Mouse (Mus musculus) liver, embryonic 14.5 days (tissue): ENCODE data around the gene Cmah. TPM values are rescaled to one million over a fixed set of nuclear protein-coding genes. Genes with fewer than 3 reads are reported as not detected.
A peak's percentile ranks its signal among the peaks of the same experiment; 100 is the strongest.

ENCODE experiments used
- ATAC-seq: fragments of 200-750 bp; cut with Nextera tagmentation; 2 replicates; pipeline ENCODE4 v1.8.0; 2017; ENCODE audit warnings: moderate number of reproducible peaks, mild to moderate bottlenecking, moderate library complexity; ENCODE audit not compliant: insufficient read depth
- DNase-seq, 3 experiments: peaks; one replicate each; pipeline ENCODE4 v3.0.0-alpha.2; 2012 to 2013; ENCODE audit warnings: low read depth in 3 of 3, low spot score in 3 of 3
- H3K27ac ChIP-seq: fragments of 300-500 bp; sonication (generic); 2 replicates; pipeline ENCODE4 v1.5.1; 2014; ENCODE audit warnings: moderate library complexity, mild to moderate bottlenecking, control low read depth, inconsistent platforms
- H3K27me3 ChIP-seq: fragments of 300-500 bp; sonication (generic); 2 replicates; pipeline ENCODE4 v1.6.1; 2014; ENCODE audit warnings: mild to moderate bottlenecking, low read length, moderate library complexity; ENCODE audit not compliant: control insufficient read depth, insufficient read depth
- H3K36me3 ChIP-seq: fragments of 300-500 bp; sonication (generic); replicated peaks from 2 replicates; pipeline ENCODE4 v1.6.1; 2014; ENCODE audit warnings: low read depth; ENCODE audit not compliant: control insufficient read depth, insufficient read depth
- H3K4me1 ChIP-seq, 2 experiments: fragments of 200-500 bp in 1 of 2; fragments of 300-500 bp in 1 of 2; sonication (generic) in 1 of 2; replicated peaks; 2 replicates each; pipeline ENCODE4 v1.6.1; 2012 to 2014; ENCODE audit warnings: antibody characterized with exemption in 1 of 2, inconsistent platforms in 1 of 2, low read length in 1 of 2; ENCODE audit not compliant: control insufficient read depth in 2 of 2, insufficient read depth in 2 of 2
- H3K4me2 ChIP-seq: fragments of 300-500 bp; sonication (generic); 2 replicates; pipeline ENCODE4 v1.6.1; 2014; ENCODE audit warnings: low read depth, mild to moderate bottlenecking, control low read depth, moderate library complexity
- H3K4me3 ChIP-seq, 2 experiments: fragments of 200-500 bp in 1 of 2; fragments of 300-500 bp in 1 of 2; sonication (generic) in 1 of 2; 2 replicates each; pipeline ENCODE4 v1.5.1; 2012 to 2014; ENCODE audit warnings: low read depth in 2 of 2, low read length in 2 of 2, mild to moderate bottlenecking in 2 of 2, control low read depth in 1 of 2, inconsistent platforms in 1 of 2, moderate library complexity in 1 of 2; ENCODE audit not compliant: insufficient read depth in 1 of 2
- H3K9ac ChIP-seq: fragments of 300-500 bp; sonication (generic); replicated peaks from 2 replicates; pipeline ENCODE4 v1.6.1; 2014; ENCODE audit warnings: mild to moderate bottlenecking, control low read depth, moderate library complexity
- H3K9me3 ChIP-seq: fragments of 300-500 bp; sonication (generic); 2 replicates; pipeline ENCODE4 v1.6.1; 2016; ENCODE audit warnings: low read length, mixed read lengths; ENCODE audit not compliant: control insufficient read depth
- CTCF ChIP-seq: IDR thresholded peaks from 2 replicates; pipeline ENCODE4 v1.5.1; 2016; ENCODE audit warnings: antibody characterized with exemption, low read depth, control low read depth
- EP300 ChIP-seq: IDR thresholded peaks from 2 replicates; pipeline ENCODE4 v1.6.1; 2016; ENCODE audit warnings: antibody characterized with exemption, low read depth
- WGBS: fragments of 180-500 bp; shearing (Covaris S2); extraction: QIAGEN DNeasy Blood & Tissue Kit; methylation state at CpG from one replicate; pipeline ENCODE4 v1.1.7; 2014; ENCODE audit not compliant: insufficient replicate concordance; 5-methylcytosine and 5-hydroxymethylcytosine counted together
- polyA plus RNA-seq, 2 experiments: library from polyadenylated mRNA; depleted of rRNA in 1 of 2; stranded (reverse) in 1 of 2; unstranded in 1 of 2; fragments of >200 nt; fragmentation: Nextera tagmentation in 1 of 2; extraction: Ambion mirVana in 1 of 2; gene quantifications; 2 replicates each; pipeline versions ENCODE4 v1.2.1 to v1.2.3; 2012 to 2014

The Cmah gene
- polyA plus RNA-seq, 2 experiments: 0.42 to 0.46 TPM

- DNase-seq (no peak), ATAC-seq (peak; percentile 37; the same call in 1 of the 2 replicates)
- H3K9me3 ChIP-seq: no peaks in the 10 kb centered on the region
- no peaks in the 10 kb centered on the region for H3K27me3 ChIP-seq
- H3K9ac ChIP-seq: no peak overlapping the region
- 3% methylated on average over 6 of the region's 6 CpGs for WGBS
- no peaks in the 10 kb centered on the region for H3K36me3 ChIP-seq
- no peak overlapping the region for H3K4me2 ChIP-seq
- TF ChIP-seq EP300 (no peak), CTCF (no peak)
- no peak overlapping the region for H3K27ac ChIP-seq
- H3K4me1 ChIP-seq: peaks cover 0 to 7% of the 10 kb centered on the region in 2 experiments; a peak in 2 of 4 replicates
- no peak overlapping the region for H3K4me3 ChIP-seq
Measured at GRCm38 (mm10) chr13:24515101-24515675, 188.0 kb downstream of the Cmah start.

GRCm38 (mm10) chr13:24517757-24518156 lies 190.6 kb downstream of the Cmah start:
- H3K9ac ChIP-seq: no peak overlapping the region
- 50% methylated on average over 2 of the region's 2 CpGs for WGBS

DNA sequence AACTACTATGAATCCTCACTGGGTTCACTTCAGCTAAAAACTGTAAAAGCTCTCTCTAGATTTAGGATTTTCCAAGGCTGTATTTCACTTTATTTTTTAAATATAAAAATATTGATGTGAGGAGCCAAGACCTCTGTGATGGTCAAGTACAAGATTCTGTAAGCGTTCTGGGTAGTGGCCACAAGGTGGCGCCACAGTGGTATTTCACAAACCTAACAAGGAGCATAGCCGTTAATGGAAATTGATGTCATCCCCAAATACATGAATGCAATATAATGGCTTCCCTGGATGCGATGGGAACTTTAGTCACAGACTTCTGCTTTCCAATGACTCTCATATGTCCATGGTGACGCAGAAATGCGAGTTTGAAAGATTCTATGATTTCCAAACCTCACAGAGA lies 191.7 kb downstream of the Cmah start:
- 32% methylated on average over 6 of the region's 6 CpGs for WGBS
- TF ChIP-seq EP300 (no peak), CTCF (peak; percentile 82)
- peaks cover 0 to 5% of the 10 kb centered on the region in 2 experiments; a peak in 2 of 4 replicates for H3K4me1 ChIP-seq
- H3K4me3 ChIP-seq: no peak overlapping the region
- DNase-seq (peak; percentile 57 to 60 (median 60)), ATAC-seq (no peak)
- H3K4me2 ChIP-seq: no peak overlapping the region
- H3K36me3 ChIP-seq: no peaks in the 10 kb centered on the region
- no peak overlapping the region for H3K27ac ChIP-seq
- H3K27me3 ChIP-seq: no peaks in the 10 kb centered on the region
- no peak overlapping the region for H3K9ac ChIP-seq
- H3K9me3 ChIP-seq: no peaks in the 10 kb centered on the region

More at GRCm38 (mm10) chr13:24517757-24518156, 190.6 kb downstream of the Cmah start:
- no peaks in the 10 kb centered on the region for H3K27me3 ChIP-seq
- H3K4me3 ChIP-seq: no peak overlapping the region
- H3K36me3 ChIP-seq: no peaks in the 10 kb centered on the region
- DNase-seq: no peak
- peaks cover 0 to 5% of the 10 kb centered on the region in 2 experiments; a peak in 2 of 4 replicates for H3K4me1 ChIP-seq
- no peaks in the 10 kb centered on the region for H3K9me3 ChIP-seq
- TF ChIP-seq CTCF (no peak), EP300 (no peak)
- no peak for ATAC-seq
- H3K4me2 ChIP-seq: no peak overlapping the region
- no peak overlapping the region for H3K27ac ChIP-seq

DNA sequence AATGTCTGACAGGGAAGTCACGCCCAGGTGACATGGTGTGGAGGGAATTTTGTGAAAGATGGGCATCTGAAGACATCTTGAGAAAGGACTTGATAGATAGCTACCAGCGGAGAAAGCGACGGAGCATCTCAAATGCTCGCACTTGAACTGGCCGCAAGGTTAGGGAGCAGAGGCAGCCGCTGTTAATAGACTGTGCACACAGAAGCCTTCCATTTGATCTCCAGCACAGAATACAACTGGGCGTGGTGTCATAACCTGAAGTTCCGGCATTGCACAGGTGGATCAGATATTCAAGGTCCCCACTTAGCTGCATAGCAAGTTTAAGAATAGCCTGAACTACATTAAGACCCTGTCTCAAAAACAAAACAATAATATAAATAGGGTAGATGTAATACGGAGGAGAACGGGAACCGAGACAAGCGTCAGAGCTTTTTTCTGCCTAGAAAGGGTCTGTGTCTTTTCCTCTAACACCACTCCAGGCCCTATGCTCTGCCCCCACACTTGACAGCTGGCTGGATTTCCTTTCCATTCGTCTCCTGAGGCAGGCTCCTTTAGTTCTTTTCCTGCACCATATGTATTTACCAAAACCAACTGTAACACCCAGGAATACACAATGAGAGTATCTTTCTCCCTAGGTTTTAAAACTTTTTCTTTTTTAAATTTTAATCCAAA lies 192.9 kb downstream of the Cmah start:
- Histone ChIP-seq H3K27me3 (no peaks in the 10 kb centered on the region), H3K4me2 (no peak overlapping the region), H3K9ac (no peak overlapping the region), H3K4me3 (no peak overlapping the region), H3K9me3 (no peaks in the 10 kb centered on the region), H3K4me1 (peaks cover 0 to 4% of the 10 kb centered on the region in 2 experiments; a peak in 2 of 4 replicates), H3K27ac (no peak overlapping the region), H3K36me3 (no peaks in the 10 kb centered on the region)
- ATAC-seq (no peak), DNase-seq (no peak)
- TF ChIP-seq EP300 (no peak), CTCF (no peak)
- WGBS: 79% methylated on average over 14 of the region's 14 CpGs

DNA sequence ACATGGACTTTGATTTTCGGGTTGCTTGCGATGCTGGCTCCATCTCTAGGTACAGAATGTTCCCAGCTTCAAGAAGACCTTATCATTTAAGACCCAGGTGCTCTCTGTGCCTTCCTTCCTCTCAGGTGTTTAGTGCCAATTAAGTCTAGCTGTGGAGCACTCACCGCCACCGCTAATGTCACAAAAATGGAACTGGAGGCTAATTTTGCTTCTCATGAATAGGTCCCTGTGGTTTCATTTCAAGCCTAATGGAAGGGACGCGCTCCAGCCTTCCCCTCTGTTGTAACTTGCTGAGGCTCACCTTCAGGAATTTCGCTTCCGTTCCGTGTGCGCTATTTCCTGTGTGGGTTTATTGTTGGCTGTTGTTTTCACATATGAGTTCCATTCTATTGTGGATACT lies 193.6 kb downstream of the Cmah start:
- DNase-seq (no peak), ATAC-seq (no peak)
- TF ChIP-seq CTCF (no peak), EP300 (no peak)
- no peak overlapping the region for H3K4me2 ChIP-seq
- H3K4me3 ChIP-seq: no peak overlapping the region
- H3K9me3 ChIP-seq: no peaks in the 10 kb centered on the region
- 78% methylated on average over 10 of the region's 10 CpGs for WGBS
- H3K9ac ChIP-seq: no peak overlapping the region
- H3K27me3 ChIP-seq: no peaks in the 10 kb centered on the region
- H3K36me3 ChIP-seq: no peaks in the 10 kb centered on the region
- H3K27ac ChIP-seq: no peak overlapping the region
- H3K4me1 ChIP-seq: no peaks in the 10 kb centered on the region
